Mouse (Mus musculus): ENCODE results near the gene Slc12a9. TPM values are rescaled to one million over a fixed set of nuclear protein-coding genes. Genes with fewer than 3 reads are reported as not detected.
"Not testable (repeated sequence)": the region's sequence is repeated elsewhere in the genome, so short reads cannot be mapped to it uniquely, and the experiment has no call there.

Gene Slc12a9
- polyA plus RNA-seq, 1 experiment: 14.8 TPM

DNA sequence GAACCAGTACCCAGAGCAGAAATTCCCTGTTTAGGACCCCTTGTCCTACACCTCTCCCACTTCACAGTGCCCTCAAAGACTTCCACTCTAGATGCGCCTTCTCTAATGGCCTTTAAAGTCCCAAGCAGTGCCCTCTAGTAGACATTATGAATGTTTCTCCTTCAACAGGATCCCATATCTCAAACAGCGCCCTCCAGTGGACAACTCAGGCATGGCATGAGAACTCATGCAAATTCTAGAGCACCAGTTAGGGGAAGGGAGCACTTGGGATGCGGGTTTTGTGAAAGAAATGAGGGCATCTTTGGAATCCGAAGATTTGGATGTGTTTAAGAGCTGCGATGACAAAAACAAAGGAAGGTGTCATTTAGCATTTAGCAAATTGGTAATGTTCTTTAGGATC is 48.4 kb downstream of the Slc12a9 start:
- WGBS: 66% methylated on average over 5 of the region's 5 CpGs
- peak; percentile 60; the same call in 1 of the 2 replicates for TF ChIP-seq CTCF (IDR thresholded peaks at IDR 0.05; ENCODE audit: extremely low read depth, insufficient read length, insufficient replicate concordance, low read depth, low read length)
- no peak for TF ChIP-seq POLR2A (IDR thresholded peaks at IDR 0.05; ENCODE audit: low read depth, low read length)
- Histone ChIP-seq H3K27ac (ENCODE audit: insufficient read depth, low read depth, low read length) (no peak overlapping the region), H3K27me3 (ENCODE audit: control insufficient read depth, insufficient read depth, low read length) (peaks cover 21% of the 10 kb centered on the region), H3K4me3 (ENCODE audit: low read depth, low read length) (no peak overlapping the region), H3K4me1 (ENCODE audit: control insufficient read depth, insufficient read depth, insufficient read length, low read length) (peaks cover 36% of the 10 kb centered on the region), H3K36me3 (ENCODE audit: control insufficient read depth, insufficient read depth, low read length) (no peaks in the 10 kb centered on the region)

DNA sequence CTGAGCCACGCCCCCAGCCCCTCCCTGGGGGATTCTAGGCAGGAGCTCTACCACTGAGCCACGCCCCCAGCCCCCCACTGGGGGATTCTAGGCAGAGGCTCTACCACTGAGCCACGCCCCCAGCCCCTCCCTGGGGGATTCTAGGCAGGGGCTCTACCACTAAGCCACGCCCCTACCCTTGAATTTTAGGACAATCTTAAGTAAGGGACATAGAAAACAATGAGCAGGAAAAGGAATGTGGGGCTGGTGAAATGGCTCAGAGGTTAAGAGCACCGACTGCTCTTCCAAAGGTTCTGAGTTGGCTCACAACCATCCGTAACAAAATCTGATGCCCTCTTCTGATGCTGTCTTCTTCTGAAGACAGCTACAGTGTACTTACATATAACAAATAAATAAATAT is 49.0 kb downstream of the Slc12a9 start:
- peaks cover 21% of the 10 kb centered on the region for H3K27me3 ChIP-seq (ENCODE audit: control insufficient read depth, insufficient read depth, low read length)
- not testable (repeated sequence) for H3K4me3 ChIP-seq (ENCODE audit: low read depth, low read length); H3K36me3 ChIP-seq (ENCODE audit: control insufficient read depth, insufficient read depth, low read length); H3K27ac ChIP-seq (ENCODE audit: insufficient read depth, low read depth, low read length)
- 77% methylated on average over 6 of the region's 6 CpGs for WGBS
- peaks cover 30% of the 10 kb centered on the region for H3K4me1 ChIP-seq (ENCODE audit: control insufficient read depth, insufficient read depth, insufficient read length, low read length)

DNA sequence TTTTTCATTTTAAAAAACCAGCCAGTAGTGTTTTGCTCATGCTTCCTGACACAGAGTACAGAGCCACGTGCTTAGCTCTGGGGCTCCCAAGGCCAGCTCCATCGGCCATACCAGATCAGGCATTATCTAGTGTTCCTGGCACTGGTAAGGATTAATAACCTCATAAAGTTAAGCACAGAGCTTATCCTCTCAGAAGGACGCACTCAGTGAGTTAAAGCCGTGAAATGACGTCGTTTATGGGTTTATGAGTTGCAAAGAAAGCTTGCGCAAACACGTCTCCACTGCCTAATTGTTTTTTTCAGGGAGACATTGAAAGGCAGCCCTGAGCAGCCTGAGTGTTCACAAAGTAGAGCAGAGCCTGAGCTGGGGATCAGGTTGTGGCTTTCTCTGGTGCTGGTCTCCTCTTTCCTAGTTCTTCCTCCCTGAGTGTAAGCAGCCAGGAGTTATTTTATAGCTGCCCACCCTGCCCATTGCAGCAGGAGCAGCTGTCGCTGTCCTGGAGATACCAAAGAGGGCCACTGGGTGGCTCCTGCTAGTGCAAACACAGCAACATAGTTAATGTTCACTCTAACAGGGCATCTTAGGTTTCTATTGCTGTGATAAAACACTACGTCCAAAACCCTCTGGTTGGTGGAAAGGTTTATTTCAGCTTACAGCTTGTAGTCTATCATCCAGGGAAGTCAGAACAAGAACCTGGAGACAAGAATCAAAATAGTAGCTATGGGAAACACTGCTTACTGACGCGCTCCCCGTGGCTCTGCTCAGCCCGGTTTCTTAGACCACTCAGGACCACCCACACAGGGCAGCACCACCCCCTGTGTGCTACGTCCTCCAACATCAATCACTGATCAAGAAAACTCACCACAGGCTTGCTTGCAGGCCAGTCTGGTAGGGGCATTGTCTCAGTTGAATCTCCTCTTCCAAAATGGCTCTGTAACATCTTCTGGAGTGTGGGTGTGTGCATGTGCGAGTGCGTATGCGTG is 55.7 kb downstream of the Slc12a9 start:
- H3K4me3 ChIP-seq (ENCODE audit: low read depth, low read length): peak overlapping the region; percentile 21
- TF ChIP-seq POLR2A (IDR thresholded peaks at IDR 0.05; ENCODE audit: low read depth, low read length): no peak; the same call in 1 of the 2 replicates
- peak; percentile 74; the same call in 1 of the 2 replicates for TF ChIP-seq CTCF (IDR thresholded peaks at IDR 0.05; ENCODE audit: extremely low read depth, insufficient read length, insufficient replicate concordance, low read depth, low read length)
- H3K36me3 ChIP-seq (ENCODE audit: control insufficient read depth, insufficient read depth, low read length): no peaks in the 10 kb centered on the region
- H3K4me1 ChIP-seq (ENCODE audit: control insufficient read depth, insufficient read depth, insufficient read length, low read length): peaks cover 24% of the 10 kb centered on the region
- WGBS: 19% methylated on average over 18 of the region's 18 CpGs
- peak overlapping the region; percentile 89 for H3K27ac ChIP-seq (ENCODE audit: insufficient read depth, low read depth, low read length)
- no peaks in the 10 kb centered on the region for H3K27me3 ChIP-seq (ENCODE audit: control insufficient read depth, insufficient read depth, low read length)

DNA sequence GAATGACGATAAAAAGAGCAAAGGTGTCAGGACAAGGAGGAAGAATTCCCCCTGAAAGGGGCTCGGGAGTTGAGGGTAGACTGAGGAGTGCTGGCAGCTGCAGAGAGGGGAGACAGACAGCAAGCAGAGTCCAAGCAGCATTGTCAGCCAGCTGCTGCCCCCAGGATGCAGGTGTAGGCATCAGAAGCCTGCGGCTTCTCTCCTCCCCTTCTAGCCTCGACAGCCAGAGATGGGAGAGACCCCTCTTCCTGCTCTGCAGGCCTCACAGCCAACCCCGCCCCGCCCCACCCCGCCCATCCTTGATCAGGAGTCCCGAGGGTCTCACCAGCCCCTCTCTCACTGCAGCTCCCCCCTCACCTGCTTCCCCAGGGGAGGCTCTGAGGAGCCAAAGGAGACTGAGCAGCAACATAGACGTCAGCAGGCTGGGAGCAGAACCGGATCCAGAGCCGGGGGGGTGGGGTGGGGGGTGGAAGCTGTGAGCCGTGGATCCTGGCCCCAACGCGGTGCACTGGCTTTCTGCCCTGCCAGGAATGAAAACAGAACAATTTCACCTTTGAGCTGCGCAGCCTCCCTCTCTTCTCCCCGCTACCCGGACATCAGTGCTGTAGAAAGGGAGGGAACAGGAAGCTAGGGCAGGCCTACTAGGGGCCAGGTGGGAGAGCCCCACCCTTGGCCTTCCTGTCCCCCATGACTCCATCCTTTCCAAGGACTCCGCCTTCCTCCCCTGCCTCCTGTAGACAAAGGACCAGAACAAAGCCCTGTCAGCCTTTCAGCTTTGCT is 65.1 kb downstream of the Slc12a9 start:
- H3K4me3 ChIP-seq (ENCODE audit: low read depth, low read length): peak overlapping the region; percentile 59
- 2% methylated on average over 17 of the region's 18 CpGs for WGBS
- H3K27ac ChIP-seq (ENCODE audit: insufficient read depth, low read depth, low read length): peak overlapping the region; percentile 58

DNA sequence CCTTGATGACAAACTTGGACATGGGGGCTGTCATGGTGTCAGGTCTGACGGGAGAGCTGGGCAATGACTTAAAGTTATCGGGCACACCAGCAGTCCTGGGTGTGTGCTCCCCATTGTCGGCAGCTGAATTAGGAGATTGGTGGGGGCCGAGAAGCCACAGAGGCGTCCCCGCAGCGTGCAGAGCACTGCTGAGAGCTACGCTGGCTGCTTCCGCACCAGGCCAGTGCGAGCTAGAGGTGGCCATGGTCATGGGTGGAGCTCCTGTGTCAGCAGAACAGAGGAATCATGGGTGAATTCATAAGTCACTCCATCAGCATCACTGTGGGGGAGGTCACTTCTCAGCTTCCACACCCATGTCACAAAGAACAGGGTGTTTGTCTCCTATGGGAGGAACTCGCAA is 68.6 kb downstream of the Slc12a9 start:
- peaks cover 23% of the 10 kb centered on the region for H3K4me1 ChIP-seq (ENCODE audit: control insufficient read depth, insufficient read depth, insufficient read length, low read length)
- no peaks in the 10 kb centered on the region; the same call in 1 of the 2 replicates for H3K27me3 ChIP-seq (ENCODE audit: control insufficient read depth, insufficient read depth, low read length)
- no peaks in the 10 kb centered on the region for H3K36me3 ChIP-seq (ENCODE audit: control insufficient read depth, insufficient read depth, low read length)
- H3K4me3 ChIP-seq (ENCODE audit: low read depth, low read length): peak overlapping the region; percentile 4; the same call in 1 of the 2 replicates
- WGBS: 86% methylated on average over 11 of the region's 11 CpGs
- TF ChIP-seq POLR2A (IDR thresholded peaks at IDR 0.05; ENCODE audit: low read depth, low read length): no peak
- no peak for TF ChIP-seq CTCF (IDR thresholded peaks at IDR 0.05; ENCODE audit: extremely low read depth, insufficient read length, insufficient replicate concordance, low read depth, low read length)
- H3K27ac ChIP-seq (ENCODE audit: insufficient read depth, low read depth, low read length): peak overlapping the region; percentile 78

More for the DNA sequence above, 65.1 kb downstream of the Slc12a9 start:
- H3K36me3 ChIP-seq (ENCODE audit: control insufficient read depth, insufficient read depth, low read length): no peaks in the 10 kb centered on the region
- no peak for TF ChIP-seq CTCF (IDR thresholded peaks at IDR 0.05; ENCODE audit: extremely low read depth, insufficient read length, insufficient replicate concordance, low read depth, low read length)
- 0 out of 2 replicates have a peak, but pooled peaks have one; percentile 18 for TF ChIP-seq POLR2A (IDR thresholded peaks at IDR 0.05; ENCODE audit: low read depth, low read length)
- no peaks in the 10 kb centered on the region; the same call in 1 of the 2 replicates for H3K27me3 ChIP-seq (ENCODE audit: control insufficient read depth, insufficient read depth, low read length)
- peaks cover 22% of the 10 kb centered on the region for H3K4me1 ChIP-seq (ENCODE audit: control insufficient read depth, insufficient read depth, insufficient read length, low read length)

Other genes with a start within 250 kb of the Slc12a9 start
- gene Trim56, start 217.4 kb downstream of the Slc12a9 start, polyA plus RNA-seq (2012; rRNA removed): 10.3 and 19.9 TPM in 2 replicates
- 52.5 and 653 TPM in 2 replicates for gene Muc3, start 184.3 kb downstream of the Slc12a9 start, polyA plus RNA-seq (2012; rRNA removed)
- gene Muc3a, start 121.2 kb downstream of the Slc12a9 start, polyA plus RNA-seq (2012; rRNA removed): 24.3 and 62.2 TPM in 2 replicates
- gene Ache, start 46.1 kb downstream of the Slc12a9 start, polyA plus RNA-seq (2012; rRNA removed): 5.1 and 5.3 TPM in 2 replicates
- 7.0 and 10.9 TPM in 2 replicates for gene Ufsp1, start 39.0 kb downstream of the Slc12a9 start, polyA plus RNA-seq (2012; rRNA removed)
- 60.3 and 109 TPM in 2 replicates for gene Srrt, start 25.9 kb downstream of the Slc12a9 start, polyA plus RNA-seq (2012; rRNA removed)
- gene Trip6, start 19.2 kb downstream of the Slc12a9 start, polyA plus RNA-seq (2012; rRNA removed): 7.6 and 8.2 TPM in 2 replicates
- 14.8 and 27.5 TPM in 2 replicates for gene Ephb4, start 16.5 kb upstream of the Slc12a9 start, polyA plus RNA-seq (2012; rRNA removed)
- gene Zan, start 143.5 kb upstream of the Slc12a9 start, polyA plus RNA-seq (2012; rRNA removed): 0.98 and 2.3 TPM in 2 replicates
- gene Pop7, start 168.9 kb upstream of the Slc12a9 start, polyA plus RNA-seq (2012; rRNA removed): 23.1 and 36.6 TPM in 2 replicates
- 7.3 and 15.7 TPM in 2 replicates for gene Gigyf1, start 185.0 kb upstream of the Slc12a9 start, polyA plus RNA-seq (2012; rRNA removed)
- gene Epo, start 199.6 kb upstream of the Slc12a9 start, polyA plus RNA-seq (2012; rRNA removed): not detected in 2 replicates
- gene Gnb2, start 199.9 kb upstream of the Slc12a9 start, polyA plus RNA-seq (2012; rRNA removed): 534 and 1,215 TPM in 2 replicates
- gene Actl6b, start 219.9 kb upstream of the Slc12a9 start, polyA plus RNA-seq (2012; rRNA removed): 0.47 and 1.0 TPM in 2 replicates
- gene Tfr2, start 236.2 kb upstream of the Slc12a9 start, polyA plus RNA-seq (2012; rRNA removed): 0.20 and 0.52 TPM in 2 replicates